Mouse (Mus musculus) CH12.LX (cell line): ENCODE measurements around the gene Pfkfb3. TPM values are rescaled to one million over a fixed set of nuclear protein-coding genes. Genes with fewer than 3 reads are reported as not detected.

ENCODE experiments used
- DNase-seq: peaks from one replicate; pipeline ENCODE4 v3.0.0-alpha.2; 2013; ENCODE audit errors: extremely low read depth
- H3K27ac ChIP-seq: 2 replicates; pipeline ENCODE4 v1.5.1; 2012; ENCODE audit warnings: low read depth, mild to moderate bottlenecking, control low read depth, moderate library complexity; ENCODE audit not compliant: insufficient read depth
- H3K27me3 ChIP-seq: replicated peaks from 2 replicates; pipeline ENCODE3; 2012; ENCODE audit warnings: inconsistent platforms
- H3K36me3 ChIP-seq, 2 experiments: replicated peaks in 1 of 2; 2 replicates each; pipeline versions ENCODE3 to v1.6.1; 2012; ENCODE audit warnings: inconsistent platforms in 1 of 2, low read length in 1 of 2, mild to moderate bottlenecking in 1 of 2, mixed read lengths in 1 of 2, moderate library complexity in 1 of 2; ENCODE audit not compliant: control insufficient read depth in 1 of 2, insufficient read depth in 1 of 2
- H3K4me1 ChIP-seq, 2 experiments: 2 replicates each; pipeline ENCODE4 v1.6.1; 2012; ENCODE audit warnings: inconsistent platforms in 1 of 2, moderate library complexity in 1 of 2; ENCODE audit not compliant: insufficient read depth in 2 of 2, control insufficient read depth in 1 of 2
- H3K4me2 ChIP-seq: 2 replicates; pipeline ENCODE4 v1.6.1; 2012; ENCODE audit warnings: low read depth, mild to moderate bottlenecking, control low read depth; ENCODE audit not compliant: poor library complexity, insufficient read depth, severe bottlenecking
- H3K4me3 ChIP-seq, 3 experiments: fragments of 150-350 bp in 1 of 3; sonication (generic) in 1 of 3; replicated peaks in 1 of 3; 2 replicates each; pipeline versions ENCODE3 to v1.5.1; 2011 to 2012; ENCODE audit warnings: low read depth in 2 of 3, low read length in 2 of 3, mild to moderate bottlenecking in 2 of 3, moderate library complexity in 2 of 3, control low read depth in 1 of 3, improper control_type of control experiment in 1 of 3, inconsistent platforms in 1 of 3, mixed read lengths in 1 of 3; ENCODE audit not compliant: poor library complexity in 1 of 3
- H3K79me2 ChIP-seq: replicated peaks from 2 replicates; pipeline ENCODE4 v1.6.1; 2012; ENCODE audit warnings: mild to moderate bottlenecking, moderate library complexity; ENCODE audit not compliant: control insufficient read depth, poor library complexity, insufficient read depth, severe bottlenecking; ENCODE audit errors: extremely low read depth
- H3K9ac ChIP-seq: 2 replicates; pipeline ENCODE4 v1.6.1; 2012; ENCODE audit warnings: low read depth, mild to moderate bottlenecking, control low read depth, moderate library complexity; ENCODE audit not compliant: insufficient read depth
- H3K9me3 ChIP-seq: replicated peaks from 2 replicates; pipeline ENCODE3; 2012; ENCODE audit warnings: low read length, inconsistent platforms, mixed read lengths
- BHLHE40 ChIP-seq: IDR thresholded peaks from 2 replicates; pipeline ENCODE4 v1.6.1; 2011; ENCODE audit warnings: mild to moderate bottlenecking, low read depth, low read length, improper control_type of control experiment
- CHD1 ChIP-seq: IDR thresholded peaks from 2 replicates; pipeline ENCODE4 v1.6.1; 2012; ENCODE audit warnings: low read depth, low read length, improper control_type of control experiment, inconsistent platforms
- CHD2 ChIP-seq: IDR thresholded peaks from 2 replicates; pipeline ENCODE4 v1.6.1; 2011; ENCODE audit warnings: low read length, improper control_type of control experiment
- CTCF ChIP-seq, 2 experiments: IDR thresholded peaks in 1 of 2; conservative IDR thresholded peaks in 1 of 2; 2 replicates each; pipeline ENCODE4 v1.5.1; 2011 to 2012; ENCODE audit warnings: low read depth in 2 of 2, low read length in 2 of 2, improper control_type of control experiment in 1 of 2, inconsistent platforms in 1 of 2, mild to moderate bottlenecking in 1 of 2, moderate library complexity in 1 of 2
- E2F4 ChIP-seq: IDR thresholded peaks from 2 replicates; pipeline ENCODE4 v1.6.1; 2011; ENCODE audit warnings: low read depth, low read length, improper control_type of control experiment; ENCODE audit not compliant: insufficient replicate concordance
- ELF1 ChIP-seq: IDR thresholded peaks from 2 replicates; pipeline ENCODE4 v1.6.1; 2014; ENCODE audit warnings: low read depth, mild to moderate bottlenecking, inconsistent platforms, low read length, improper control_type of control experiment
- EP300 ChIP-seq: IDR thresholded peaks from 2 replicates; pipeline ENCODE4 v1.6.1; 2011; ENCODE audit warnings: low read length, improper control_type of control experiment
- ETS1 ChIP-seq: conservative IDR thresholded peaks from 2 replicates; pipeline ENCODE4 v1.6.1; 2012; ENCODE audit warnings: low read depth, mild to moderate bottlenecking, inconsistent platforms, low read length, improper control_type of control experiment, moderate library complexity
- GABPA ChIP-seq: IDR thresholded peaks from 2 replicates; pipeline ENCODE4 v1.6.1; 2012; ENCODE audit warnings: low read depth, low read length, improper control_type of control experiment, inconsistent platforms; ENCODE audit not compliant: insufficient replicate concordance
- HCFC1 ChIP-seq: IDR thresholded peaks from 2 replicates; pipeline ENCODE4 v1.6.1; 2012; ENCODE audit warnings: low read depth, mild to moderate bottlenecking, inconsistent platforms, low read length, improper control_type of control experiment
- IRF4 ChIP-seq: IDR thresholded peaks from 2 replicates; pipeline ENCODE4 v1.6.1; 2014; ENCODE audit warnings: low read depth, mild to moderate bottlenecking, inconsistent platforms, low read length, improper control_type of control experiment
- JUN ChIP-seq: IDR thresholded peaks from 2 replicates; pipeline ENCODE4 v1.6.1; 2011; ENCODE audit warnings: low read depth, mild to moderate bottlenecking, low read length, improper control_type of control experiment, moderate library complexity; ENCODE audit not compliant: insufficient read depth
- JUND ChIP-seq: conservative IDR thresholded peaks from 2 replicates; pipeline ENCODE4 v1.6.1; 2011; ENCODE audit warnings: low read depth, low read length, improper control_type of control experiment
- KAT2A ChIP-seq: IDR thresholded peaks from 2 replicates; pipeline ENCODE4 v1.6.1; 2012; ENCODE audit warnings: low read length, improper control_type of control experiment, inconsistent platforms; ENCODE audit not compliant: insufficient replicate concordance
- MAFK ChIP-seq: IDR thresholded peaks from 2 replicates; pipeline ENCODE4 v1.6.1; 2011; ENCODE audit warnings: low read length, improper control_type of control experiment; ENCODE audit not compliant: insufficient replicate concordance
- MAX ChIP-seq: IDR thresholded peaks from 2 replicates; pipeline ENCODE4 v1.6.1; 2011; ENCODE audit warnings: low read length, improper control_type of control experiment
- MAZ ChIP-seq: IDR thresholded peaks from 2 replicates; pipeline ENCODE4 v1.6.1; 2012; ENCODE audit warnings: low read depth, mild to moderate bottlenecking, inconsistent platforms, low read length, improper control_type of control experiment, moderate library complexity
- MEF2A ChIP-seq: IDR thresholded peaks from 2 replicates; pipeline ENCODE4 v1.6.1; 2014; ENCODE audit warnings: low read depth, mild to moderate bottlenecking, inconsistent platforms, low read length, improper control_type of control experiment, borderline replicate concordance
- MXI1 ChIP-seq: IDR thresholded peaks from 2 replicates; pipeline ENCODE4 v1.6.1; 2011; ENCODE audit warnings: mild to moderate bottlenecking, low read depth, low read length, improper control_type of control experiment
- MYC ChIP-seq: IDR thresholded peaks from 2 replicates; pipeline ENCODE4 v1.6.1; 2011; ENCODE audit warnings: low read depth, mild to moderate bottlenecking, improper control_type of control experiment, low read length
- NELFE ChIP-seq: IDR thresholded peaks from 2 replicates; pipeline ENCODE4 v1.6.1; 2011; ENCODE audit warnings: low read depth, low read length, improper control_type of control experiment
- NRF1 ChIP-seq: IDR thresholded peaks from 2 replicates; pipeline ENCODE4 v1.6.1; 2014; ENCODE audit warnings: low read depth, mild to moderate bottlenecking, inconsistent platforms, low read length, improper control_type of control experiment, moderate library complexity
- PAX5 ChIP-seq: IDR thresholded peaks from 2 replicates; pipeline ENCODE4 v1.6.1; 2012; ENCODE audit warnings: low read length, inconsistent platforms, mixed read lengths
- POLR2A ChIP-seq: IDR thresholded peaks from 2 replicates; pipeline ENCODE4 v1.6.1; 2011; ENCODE audit warnings: low read depth, mild to moderate bottlenecking, improper control_type of control experiment, low read length
- POLR2AphosphoS2 ChIP-seq: IDR thresholded peaks from 2 replicates; pipeline ENCODE4 v1.6.1; 2011; ENCODE audit warnings: low read depth, low read length, improper control_type of control experiment
- RAD21 ChIP-seq: IDR thresholded peaks from 2 replicates; pipeline ENCODE4 v1.6.1; 2011; ENCODE audit warnings: low read depth, mild to moderate bottlenecking, low read length, improper control_type of control experiment, moderate library complexity
- RCOR1 ChIP-seq: conservative IDR thresholded peaks from 2 replicates; pipeline ENCODE4 v1.6.1; 2012; ENCODE audit warnings: low read depth, mild to moderate bottlenecking, inconsistent platforms, low read length, improper control_type of control experiment
- SIN3A ChIP-seq: IDR thresholded peaks from 2 replicates; pipeline ENCODE4 v1.6.1; 2012; ENCODE audit warnings: low read length, improper control_type of control experiment, inconsistent platforms
- SMC3 ChIP-seq: IDR thresholded peaks from 2 replicates; pipeline ENCODE4 v1.6.1; 2011; ENCODE audit warnings: low read depth, low read length, improper control_type of control experiment
- TBP ChIP-seq: conservative IDR thresholded peaks from 2 replicates; pipeline ENCODE4 v1.6.1; 2011; ENCODE audit warnings: low read depth, low read length, improper control_type of control experiment
- TCF12 ChIP-seq: IDR thresholded peaks from 2 replicates; pipeline ENCODE4 v1.6.1; 2014; ENCODE audit warnings: low read depth, mild to moderate bottlenecking, inconsistent platforms, low read length, improper control_type of control experiment
- UBTF ChIP-seq: IDR thresholded peaks from 2 replicates; pipeline ENCODE4 v1.6.1; 2012; ENCODE audit warnings: low read depth, mild to moderate bottlenecking, inconsistent platforms, low read length, improper control_type of control experiment, moderate library complexity
- USF1 ChIP-seq: IDR thresholded peaks from 2 replicates; pipeline ENCODE4 v1.6.1; 2014; ENCODE audit warnings: low read depth, mild to moderate bottlenecking, inconsistent platforms, low read length, improper control_type of control experiment
- USF2 ChIP-seq: conservative IDR thresholded peaks from 2 replicates; pipeline ENCODE4 v1.6.1; 2011; ENCODE audit warnings: low read depth, low read length, improper control_type of control experiment
- ZC3H11A ChIP-seq: IDR thresholded peaks from 2 replicates; pipeline ENCODE4 v1.6.1; 2012; ENCODE audit warnings: low read depth, mild to moderate bottlenecking, inconsistent platforms, low read length, improper control_type of control experiment
- ZKSCAN1 ChIP-seq: IDR thresholded peaks from 2 replicates; pipeline ENCODE4 v1.6.1; 2012; ENCODE audit warnings: low read depth, inconsistent platforms, low read length, improper control_type of control experiment, borderline replicate concordance
- ZMIZ1 ChIP-seq: IDR thresholded peaks from 2 replicates; pipeline ENCODE4 v1.6.1; 2012; ENCODE audit warnings: low read depth, mild to moderate bottlenecking, inconsistent platforms, low read length, improper control_type of control experiment
- ZNF384 ChIP-seq: IDR thresholded peaks from 2 replicates; pipeline ENCODE4 v1.6.1; 2012; ENCODE audit warnings: low read depth, low read length, improper control_type of control experiment, inconsistent platforms
- dilution Hi-C: fragments of 300-500 bp; cut with MboI; formaldehyde crosslinking; loops from 2 replicates; pipeline ENCODE4 v1.14.3; 2020; ENCODE audit warnings: low sequenced_read_pairs; ENCODE audit not compliant: extremely low pct_unique_long_range_greater_than_20kb, extremely low pct_ligation_motif_present
- in situ Hi-C: fragments of 300-500 bp; cut with MboI; formaldehyde crosslinking; loops from 3 replicates; pipeline ENCODE4 v1.14.3; 2019; ENCODE audit warnings: low sequenced_read_pairs, low pct_ligation_motif_present, low pct_unique_long_range_greater_than_20kb, mixed read lengths
- polyA plus RNA-seq: library from polyadenylated mRNA; unstranded; fragments of >175 nt; gene quantifications from 2 replicates; pipeline ENCODE4 v1.2.1, GENCODE M21; 2012; ENCODE audit warnings: low read depth; ENCODE audit not compliant: insufficient read length
- total RNA-seq, 2 experiments: library from RNA; depleted of rRNA; stranded (reverse); fragments of 300-350 nt in 1 of 2; fragments of >200 nt in 1 of 2; gene quantifications; 2 replicates each; pipeline ENCODE4 v1.2.3; 2012 to 2014

Gene Pfkfb3
- total and polyA plus RNA-seq, 3 experiments = 6.5 to 17.2 (median 6.7) TPM

GRCm38 (mm10) chr2:11429538-11429937 is 124.3 kb downstream of the Pfkfb3 start:
- Histone ChIP-seq H3K79me2 (no peaks in the 10 kb centered on the region), H3K27me3 (no peaks in the 10 kb centered on the region), H3K4me1 (peaks cover 9 to 16% of the 10 kb centered on the region in 2 experiments), H3K4me3 (no peak overlapping the region), H3K9ac (no peak overlapping the region), H3K27ac (no peak overlapping the region), H3K9me3 (no peaks in the 10 kb centered on the region), H3K36me3 (no peaks in the 10 kb centered on the region), H3K4me2 (no peak overlapping the region)
- TF ChIP-seq POLR2A = no peak
- TF ChIP-seq PAX5 = no peak
- no peak for TF ChIP-seq JUND
- no peak for TF ChIP-seq ZMIZ1
- no peak for TF ChIP-seq USF2
- TF ChIP-seq NELFE = no peak
- no peak for TF ChIP-seq CTCF (conservative IDR thresholded peaks at IDR 0.05 in 1 of 2, IDR thresholded peaks at IDR 0.05 in 1 of 2; ENCODE audit: low read depth in 2 of 2, low read length in 2 of 2)
- TF ChIP-seq MYC = no peak
- TF ChIP-seq ZKSCAN1 = no peak
- TF ChIP-seq MAX = 0 out of 2 replicates have a peak, but pooled peaks have one; percentile 28
- no peak for TF ChIP-seq KAT2A
- peak; percentile 41; the same call in 1 of the 2 replicates for TF ChIP-seq MXI1
- 0 out of 2 replicates have a peak, but pooled peaks have one; percentile 42 for TF ChIP-seq HCFC1
- TF ChIP-seq BHLHE40 = peak; percentile 49; the same call in 1 of the 2 replicates
- TF ChIP-seq MAFK = 0 out of 2 replicates have a peak, but pooled peaks have one; percentile 44
- TF ChIP-seq CHD2 = peak; percentile 79; the same call in 1 of the 2 replicates
- TF ChIP-seq SMC3 = 0 out of 2 replicates have a peak, but pooled peaks have one; percentile 2
- peak; percentile 70 for TF ChIP-seq ELF1
- TF ChIP-seq MEF2A = 0 out of 2 replicates have a peak, but pooled peaks have one; percentile 19
- TF ChIP-seq POLR2AphosphoS2 = no peak
- TF ChIP-seq RAD21 = no peak
- no peak for TF ChIP-seq SIN3A
- no peak for TF ChIP-seq TBP
- no peak for TF ChIP-seq RCOR1
- TF ChIP-seq E2F4 = no peak
- TF ChIP-seq EP300 = peak; percentile 48
- TF ChIP-seq JUN = no peak
- TF ChIP-seq IRF4 = peak; percentile 52
- TF ChIP-seq USF1 = no peak
- TF ChIP-seq GABPA = no peak
- TF ChIP-seq ZNF384 = no peak
- TF ChIP-seq TCF12 = peak; percentile 37; the same call in 1 of the 2 replicates
- no peak for TF ChIP-seq UBTF
- TF ChIP-seq NRF1 = no peak
- no peak for TF ChIP-seq CHD1
- TF ChIP-seq ZC3H11A = no peak
- TF ChIP-seq ETS1 = peak; percentile 86
- TF ChIP-seq MAZ = 0 out of 2 replicates have a peak, but pooled peaks have one; percentile 28
- dilution Hi-C loops = no loop called here
- DNase-seq = peak; percentile 77
- in situ Hi-C loops = no loop called here
